Mouse (Mus musculus): ENCODE results near the gene Pmpcb. TPM values are rescaled to one million over a fixed set of nuclear protein-coding genes. Genes with fewer than 3 reads are reported as not detected.
A peak's percentile ranks its signal among the peaks of the same experiment; 100 is the strongest.

Pmpcb gene
- polyA plus RNA-seq, 1 experiment from 2014 or later, result 81.3 TPM

- Histone ChIP-seq H3K9me3 (no peaks in the 10 kb centered on the region), H3K4me1 (replicated peaks) (peaks cover 37% of the 10 kb centered on the region), H3K27me3 (no peaks in the 10 kb centered on the region), H3K9ac (no peak overlapping the region), H3K4me3 (no peak overlapping the region), H3K27ac (no peak overlapping the region), H3K4me2 (peak overlapping the region; percentile 70), H3K36me3 (peaks cover 21% of the 10 kb centered on the region)
- 84% methylated on average over 6 of the region's 7 CpGs for WGBS
- ATAC-seq (ENCODE audit: low FRiP score), result no peak
Observed at GRCm38 (mm10) chr5:21785776-21786175, 48.8 kb downstream of the Pmpcb start.

- Histone ChIP-seq H3K27me3 (no peaks in the 10 kb centered on the region), H3K9ac (peak overlapping the region; percentile 93), H3K4me1 (replicated peaks) (peaks cover 37% of the 10 kb centered on the region), H3K27ac (peak overlapping the region; percentile 90), H3K4me3 (peak overlapping the region; percentile 93), H3K36me3 (peaks cover 14% of the 10 kb centered on the region), H3K9me3 (no peaks in the 10 kb centered on the region), H3K4me2 (peak overlapping the region; percentile 70)
- ATAC-seq (ENCODE audit: low FRiP score), result peak; percentile 81
- whole genome bisulfite sequencing, result 3% methylated on average over 49 of the region's 51 CpGs
Observed at GRCm38 (mm10) chr5:21786258-21787185, 49.6 kb downstream of the Pmpcb start.

GRCm38 (mm10) chr5:21787186-21788105 is 50.5 kb downstream of the Pmpcb start:
- Histone ChIP-seq H3K4me2 (peak overlapping the region; percentile 70), H3K9me3 (no peaks in the 10 kb centered on the region), H3K27me3 (no peaks in the 10 kb centered on the region), H3K4me3 (peak overlapping the region; percentile 93), H3K36me3 (peaks cover 12% of the 10 kb centered on the region), H3K4me1 (replicated peaks) (peaks cover 37% of the 10 kb centered on the region), H3K9ac (peak overlapping the region; percentile 93), H3K27ac (no peak overlapping the region)
- ATAC-seq (ENCODE audit: low FRiP score), result no peak
- WGBS, result 41% methylated on average over 11 of the region's 11 CpGs

GRCm38 (mm10) chr5:21789061-21789460 is 52.1 kb downstream of the Pmpcb start:
- no peak for ATAC-seq (ENCODE audit: low FRiP score)
- no peaks in the 10 kb centered on the region for H3K27me3 ChIP-seq
- no peak overlapping the region for H3K4me2 ChIP-seq
- WGBS, result 72% methylated on average over 5 of the region's 5 CpGs
- H3K9ac ChIP-seq, result no peak overlapping the region
- H3K27ac ChIP-seq, result no peak overlapping the region
- peaks cover 35% of the 10 kb centered on the region for H3K4me1 ChIP-seq (replicated peaks)
- peaks cover 7% of the 10 kb centered on the region for H3K36me3 ChIP-seq
- no peak overlapping the region for H3K4me3 ChIP-seq
- no peaks in the 10 kb centered on the region for H3K9me3 ChIP-seq

GRCm38 (mm10) chr5:21792166-21792565 is 55.2 kb downstream of the Pmpcb start:
- Histone ChIP-seq H3K27ac (no peak overlapping the region), H3K9ac (no peak overlapping the region), H3K4me3 (no peak overlapping the region), H3K4me2 (no peak overlapping the region), H3K4me1 (replicated peaks) (peaks cover 31% of the 10 kb centered on the region), H3K36me3 (peaks cover 27% of the 10 kb centered on the region), H3K9me3 (no peaks in the 10 kb centered on the region), H3K27me3 (no peaks in the 10 kb centered on the region)
- ATAC-seq (ENCODE audit: low FRiP score), result no peak

GRCm38 (mm10) chr5:21802907-21803306 is 66.0 kb downstream of the Pmpcb start:
- H3K4me3 ChIP-seq, result no peak overlapping the region
- no peaks in the 10 kb centered on the region for H3K9me3 ChIP-seq
- no peaks in the 10 kb centered on the region for H3K27me3 ChIP-seq
- no peak overlapping the region for H3K9ac ChIP-seq
- no peak for ATAC-seq (ENCODE audit: low FRiP score)
- H3K27ac ChIP-seq, result no peak overlapping the region
- H3K36me3 ChIP-seq, result peaks cover 58% of the 10 kb centered on the region
- 92% methylated on average over 9 of the region's 9 CpGs for WGBS
- H3K4me2 ChIP-seq, result no peak overlapping the region
- no peaks in the 10 kb centered on the region for H3K4me1 ChIP-seq (replicated peaks)

- H3K27ac ChIP-seq, result no peak overlapping the region
- peaks cover 53% of the 10 kb centered on the region for H3K36me3 ChIP-seq
- no peaks in the 10 kb centered on the region for H3K9me3 ChIP-seq
- no peak for ATAC-seq (ENCODE audit: low FRiP score)
- no peaks in the 10 kb centered on the region for H3K27me3 ChIP-seq
- H3K4me1 ChIP-seq (replicated peaks), result no peaks in the 10 kb centered on the region
- H3K9ac ChIP-seq, result no peak overlapping the region
- H3K4me3 ChIP-seq, result no peak overlapping the region
- 90% methylated on average over 12 of the region's 12 CpGs for WGBS
- H3K4me2 ChIP-seq, result no peak overlapping the region
Observed at GRCm38 (mm10) chr5:21803691-21804188, 66.8 kb downstream of the Pmpcb start.

- 87% methylated on average over 4 of the region's 4 CpGs for WGBS
- no peak overlapping the region for H3K27ac ChIP-seq
- H3K4me1 ChIP-seq (replicated peaks), result no peaks in the 10 kb centered on the region
- peaks cover 44% of the 10 kb centered on the region for H3K36me3 ChIP-seq
- H3K4me2 ChIP-seq, result no peak overlapping the region
- no peaks in the 10 kb centered on the region for H3K9me3 ChIP-seq
- no peak overlapping the region for H3K9ac ChIP-seq
- no peaks in the 10 kb centered on the region for H3K27me3 ChIP-seq
- no peak for ATAC-seq (ENCODE audit: low FRiP score)
- H3K4me3 ChIP-seq, result no peak overlapping the region
Observed at GRCm38 (mm10) chr5:21804837-21805236, 67.9 kb downstream of the Pmpcb start.

Other genes with a start within 250 kb of the Pmpcb start
- gene Lrrc17, start 193.6 kb upstream of the Pmpcb start, polyA plus RNA-seq (2015; fragmentation: Nextera tagmentation; extraction: Ambion mirVana), result 8.4 and 11.2 TPM in 2 replicates
- 0.31 and 0.58 TPM in 2 replicates for gene Fbxl13, start 91.5 kb upstream of the Pmpcb start, polyA plus RNA-seq (2015; fragmentation: Nextera tagmentation; extraction: Ambion mirVana)
- 63.1 and 68.4 TPM in 2 replicates for gene Armc10, start 91.3 kb upstream of the Pmpcb start, polyA plus RNA-seq (2015; fragmentation: Nextera tagmentation; extraction: Ambion mirVana)
- 2.1 TPM in 2 replicates for gene Napepld, start 35.7 kb upstream of the Pmpcb start, polyA plus RNA-seq (2015; fragmentation: Nextera tagmentation; extraction: Ambion mirVana)
- gene Dnajc2, start 48.1 kb downstream of the Pmpcb start, polyA plus RNA-seq (2015; fragmentation: Nextera tagmentation; extraction: Ambion mirVana), result 74.0 and 81.0 TPM in 2 replicates
- 195 and 198 TPM in 2 replicates for gene Psmc2, start 48.1 kb downstream of the Pmpcb start, polyA plus RNA-seq (2015; fragmentation: Nextera tagmentation; extraction: Ambion mirVana)
- gene Slc26a5, start 128.5 kb downstream of the Pmpcb start, polyA plus RNA-seq (2015; fragmentation: Nextera tagmentation; extraction: Ambion mirVana), result 0.09 and 0.17 TPM in 2 replicates